Mouse (Mus musculus): Measurements from ENCODE around the gene Btbd2. TPM values are rescaled to one million over a fixed set of nuclear protein-coding genes. Genes with fewer than 3 reads are reported as not detected.
A peak's percentile ranks its signal among the peaks of the same experiment; 100 is the strongest.

Gene Btbd2
- 85.9 and 90.4 TPM in 2 replicates for polyA plus RNA-seq (2015; fragmentation: Nextera tagmentation; extraction: Ambion mirVana)

DNA sequence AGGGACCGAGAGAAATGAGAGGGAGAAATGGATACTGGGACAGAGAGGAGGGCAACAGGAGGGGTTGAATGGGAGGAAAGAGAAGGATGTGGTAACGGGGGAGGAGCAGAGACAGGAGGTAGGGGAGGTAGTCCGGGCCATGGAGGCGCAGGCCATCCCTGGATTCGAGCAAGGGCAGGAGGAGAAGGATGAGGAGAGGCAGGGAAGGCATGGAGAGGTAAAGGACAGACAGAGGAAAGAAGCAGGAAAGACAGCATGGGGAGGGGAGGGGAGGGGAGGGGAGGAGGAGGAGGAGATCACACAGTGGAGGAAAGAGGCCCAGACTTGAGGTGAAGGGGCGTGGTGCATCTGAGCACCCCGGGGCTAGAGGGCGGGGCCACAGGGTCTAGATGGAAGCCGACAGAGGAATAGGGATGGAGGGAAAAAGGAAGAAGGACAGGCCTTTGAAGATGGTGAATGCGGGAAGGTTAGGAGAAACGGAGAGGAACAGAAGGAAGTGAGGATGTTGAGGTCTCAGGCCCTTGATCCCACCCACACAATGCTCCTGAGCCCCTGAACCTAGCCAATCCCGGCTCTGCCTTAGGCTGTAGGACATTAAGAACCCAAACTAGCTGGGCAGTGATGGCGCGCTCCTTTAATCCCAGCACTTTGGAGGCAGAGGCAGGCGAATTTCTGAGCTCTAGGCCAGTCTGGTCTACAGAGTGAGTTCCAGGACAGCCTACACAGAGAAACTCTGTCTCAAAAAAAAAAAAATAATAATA is at the start of gene Btbd2:
Gene Btbd2 (minus strand): TSS at position 209 of the 761 bp plus-strand sequence.
- Histone ChIP-seq H3K9me3 (no peaks in the 10 kb centered on the region), H3K27me3 (replicated peaks) (no peaks in the 10 kb centered on the region), H3K4me2 (peak within 1 kb of the TSS; percentile 77), H3K36me3 (replicated peaks) (no peaks in the 10 kb centered on the region), H3K4me1 (peaks cover 36% of the 10 kb centered on the region), H3K27ac (peak within 1 kb of the TSS; percentile 92), H3K4me3 (peak within 1 kb of the TSS; percentile 87), H3K9ac (peak within 1 kb of the TSS; percentile 94)
- 23% methylated on average over 15 of the region's 15 CpGs for WGBS
- ATAC-seq (replicated peaks) = peak; percentile 62; the same call in 1 of the 2 replicates

DNA sequence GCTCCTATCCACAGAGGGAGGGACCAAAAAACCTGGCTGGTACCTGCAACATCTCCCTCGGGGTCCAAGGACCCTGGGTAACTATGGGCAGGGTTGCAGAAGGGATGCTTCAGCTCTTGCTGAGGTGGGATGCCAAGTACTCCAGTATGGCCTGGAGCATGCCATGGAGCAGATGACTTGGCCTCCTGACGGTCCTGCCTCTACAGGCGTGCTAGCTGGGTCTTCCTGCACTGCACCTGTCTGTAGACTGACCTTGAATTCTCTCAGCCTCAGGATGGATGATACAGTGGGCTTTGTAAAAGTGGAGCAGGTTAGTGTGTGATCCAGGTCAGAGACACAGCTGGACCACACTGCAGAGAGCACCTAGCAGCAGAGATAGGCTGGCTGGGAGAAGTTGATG is 48.6 kb upstream of the Btbd2 start:
- Histone ChIP-seq H3K9me3 (no peaks in the 10 kb centered on the region), H3K4me1 (peaks cover 26% of the 10 kb centered on the region), H3K27ac (no peak overlapping the region), H3K9ac (no peak overlapping the region), H3K4me3 (no peak overlapping the region), H3K36me3 (replicated peaks) (peaks cover 35% of the 10 kb centered on the region), H3K27me3 (replicated peaks) (no peaks in the 10 kb centered on the region), H3K4me2 (no peak overlapping the region)
- no peak for ATAC-seq (replicated peaks)
- 76% methylated on average over 3 of the region's 3 CpGs for WGBS

DNA sequence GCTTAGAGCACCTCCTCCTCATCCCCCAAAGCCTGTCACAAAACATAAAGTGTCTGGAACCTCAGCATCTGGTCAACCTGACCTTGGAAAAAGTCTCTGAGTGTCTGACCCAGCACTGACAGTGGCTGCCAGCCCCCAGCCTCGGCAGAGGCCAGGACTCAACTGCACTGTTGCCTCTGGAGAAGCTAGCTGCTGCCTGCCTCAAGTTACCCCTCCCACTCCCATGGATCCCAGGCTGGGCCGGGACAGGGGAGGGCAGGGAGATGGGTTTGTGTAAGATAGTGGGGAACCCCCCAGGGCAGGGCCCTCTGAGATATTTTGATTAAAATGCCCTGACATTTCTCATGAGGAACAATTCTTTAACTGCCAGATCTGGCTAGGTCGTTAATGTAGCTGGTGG is 48.2 kb upstream of the Btbd2 start:
- WGBS = 77% methylated on average over 3 of the region's 3 CpGs
- H3K4me1 ChIP-seq = peaks cover 30% of the 10 kb centered on the region
- no peaks in the 10 kb centered on the region for H3K9me3 ChIP-seq
- peaks cover 31% of the 10 kb centered on the region for H3K36me3 ChIP-seq (replicated peaks)
- H3K27ac ChIP-seq = no peak overlapping the region
- H3K4me2 ChIP-seq = no peak overlapping the region
- H3K9ac ChIP-seq = no peak overlapping the region
- ATAC-seq (replicated peaks) = no peak
- no peaks in the 10 kb centered on the region for H3K27me3 ChIP-seq (replicated peaks)
- H3K4me3 ChIP-seq = no peak overlapping the region

DNA sequence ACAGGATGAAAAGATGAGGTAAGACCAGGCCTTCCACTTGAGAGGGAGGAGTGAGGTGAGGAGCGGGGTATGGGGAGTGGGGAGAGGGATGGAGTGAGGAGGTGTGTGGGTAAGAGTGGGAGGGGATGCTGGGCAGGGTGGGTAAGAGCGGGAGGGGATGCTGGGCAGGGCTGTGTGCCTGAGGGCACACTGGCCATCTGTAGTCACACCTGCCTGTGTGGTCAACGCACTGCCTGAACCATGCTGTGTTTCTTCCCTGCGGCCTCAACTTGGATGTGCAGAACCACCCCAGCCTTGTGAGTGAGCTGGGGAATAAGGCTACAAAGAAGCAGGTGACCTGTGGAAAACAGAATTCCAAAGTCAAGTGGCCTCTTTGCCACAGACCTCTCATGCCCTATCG is 47.5 kb upstream of the Btbd2 start:
- Histone ChIP-seq H3K36me3 (replicated peaks) (peaks cover 25% of the 10 kb centered on the region), H3K4me2 (no peak overlapping the region), H3K9me3 (no peaks in the 10 kb centered on the region), H3K27ac (no peak overlapping the region), H3K9ac (no peak overlapping the region), H3K4me1 (peaks cover 34% of the 10 kb centered on the region), H3K4me3 (no peak overlapping the region), H3K27me3 (replicated peaks) (no peaks in the 10 kb centered on the region)
- no peak for ATAC-seq (replicated peaks)
- 81% methylated on average over 5 of the region's 5 CpGs for WGBS

DNA sequence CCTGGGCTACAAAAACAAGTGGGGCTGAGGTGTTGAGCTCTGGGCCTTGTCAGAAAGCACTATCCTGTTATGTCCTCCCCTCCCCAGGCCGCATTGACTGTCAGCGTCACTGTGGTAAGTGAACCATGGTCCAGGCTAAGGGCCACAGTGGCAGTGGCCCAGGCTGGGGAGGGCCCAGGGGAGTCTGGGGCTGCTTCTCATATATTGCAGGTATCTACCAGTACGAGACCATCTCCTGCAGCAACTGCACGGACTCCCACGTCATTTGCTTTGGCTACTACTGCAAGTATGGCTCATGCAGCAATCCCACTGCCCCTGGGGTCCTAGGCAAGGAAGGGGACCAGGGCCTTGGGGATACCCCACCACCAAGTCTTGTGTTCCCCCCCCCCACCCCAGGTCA is 46.8 kb upstream of the Btbd2 start:
- 93% methylated on average over 5 of the region's 5 CpGs for WGBS
- peaks cover 17% of the 10 kb centered on the region for H3K36me3 ChIP-seq (replicated peaks)

DNA sequence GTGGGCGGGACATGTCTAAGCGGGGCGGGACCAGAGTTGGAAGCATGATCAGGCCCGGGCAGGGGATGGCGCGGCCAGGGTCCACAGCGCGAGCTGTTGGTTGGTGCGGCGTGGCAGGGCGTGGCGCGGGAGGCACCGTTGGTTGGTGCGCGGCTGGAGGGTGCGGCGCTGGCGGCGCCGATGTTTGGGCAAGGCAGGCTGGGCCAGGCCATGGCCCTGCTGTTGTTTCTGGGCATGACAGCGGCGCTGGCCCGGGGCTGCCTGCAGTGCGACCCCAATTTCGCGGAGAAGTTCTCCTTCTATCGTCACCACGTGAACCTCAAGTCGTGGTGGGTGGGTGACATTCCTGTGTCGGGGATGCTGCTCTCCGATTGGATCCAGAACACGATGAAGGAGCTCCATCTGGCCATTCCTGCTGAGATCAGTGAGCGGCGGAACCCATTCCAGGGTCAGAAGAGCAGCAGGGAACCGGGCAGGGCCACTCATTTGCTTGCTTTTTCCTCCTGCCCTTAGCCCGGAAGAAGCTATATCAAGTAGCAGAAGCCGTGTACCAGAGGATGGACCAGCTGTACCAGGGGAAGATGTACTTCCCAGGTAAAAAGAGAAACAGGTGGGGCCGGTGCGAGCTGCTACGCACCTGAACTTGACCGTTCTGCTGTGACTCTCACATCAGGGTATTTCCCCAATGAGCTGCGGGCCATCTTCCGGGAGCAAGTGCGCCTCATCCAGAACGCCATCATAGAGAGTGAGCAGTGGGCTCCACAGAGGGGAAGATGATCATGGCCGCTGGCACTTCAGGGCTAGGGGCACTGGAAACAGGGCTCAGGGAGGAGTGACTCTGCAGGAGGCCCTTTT is 45.9 kb upstream of the Btbd2 start:
- Histone ChIP-seq H3K27ac (peak overlapping the region; percentile 89), H3K4me1 (peaks cover 40% of the 10 kb centered on the region), H3K9ac (peak overlapping the region; percentile 42), H3K36me3 (replicated peaks) (peaks cover 9% of the 10 kb centered on the region), H3K27me3 (replicated peaks) (no peaks in the 10 kb centered on the region), H3K4me2 (peak overlapping the region; percentile 66), H3K4me3 (peak overlapping the region; percentile 79), H3K9me3 (no peaks in the 10 kb centered on the region)
- 3% methylated on average over 47 of the region's 47 CpGs for WGBS
- ATAC-seq (replicated peaks) = peak; percentile 88

More for the DNA sequence above, 46.8 kb upstream of the Btbd2 start:
- no peak for ATAC-seq (replicated peaks)
- Histone ChIP-seq H3K27ac (peak overlapping the region; percentile 89), H3K4me3 (peak overlapping the region; percentile 79), H3K27me3 (replicated peaks) (no peaks in the 10 kb centered on the region), H3K4me2 (peak overlapping the region; percentile 66), H3K4me1 (peaks cover 34% of the 10 kb centered on the region), H3K9me3 (no peaks in the 10 kb centered on the region), H3K9ac (no peak overlapping the region)

DNA sequence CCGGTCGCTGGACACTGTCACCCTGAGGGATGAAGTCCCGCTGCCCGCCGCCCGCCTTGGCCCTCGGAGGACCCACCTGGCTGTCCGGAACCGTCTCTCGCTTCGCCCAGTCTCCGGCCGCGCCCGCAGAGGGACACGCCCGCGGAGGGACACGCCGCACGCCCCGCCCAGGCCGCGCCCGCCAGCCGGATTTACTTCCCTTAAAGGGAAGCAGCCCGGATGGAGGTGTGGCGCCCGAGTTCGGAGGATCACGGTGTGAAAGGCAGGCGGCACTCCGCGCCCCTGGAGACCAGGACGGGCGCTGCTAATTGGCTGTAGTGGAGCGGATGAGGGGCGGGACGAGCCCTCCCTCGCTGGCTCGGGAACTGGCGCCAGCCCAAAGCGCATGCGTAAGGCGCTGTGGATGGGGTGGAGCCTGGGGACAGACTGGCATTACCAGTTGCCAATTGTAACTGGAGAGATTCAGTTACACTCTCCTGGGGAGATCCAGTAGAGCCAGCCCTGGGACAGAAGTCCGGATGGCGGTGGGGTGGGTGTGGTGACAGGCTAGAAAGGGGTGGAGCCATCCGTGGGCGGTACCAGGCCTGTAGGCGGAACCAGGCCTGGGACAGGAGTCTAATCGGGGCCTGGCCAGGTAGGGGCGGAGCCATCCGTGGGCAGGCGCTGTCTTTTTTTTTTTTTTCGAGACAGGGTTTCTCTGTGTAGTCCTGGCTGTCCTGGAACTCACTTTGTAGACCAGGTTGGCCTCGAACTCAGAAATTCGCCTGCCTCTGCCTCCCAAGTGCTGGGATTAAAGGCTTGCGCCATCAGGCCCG is 45.1 kb upstream of the Btbd2 start, which contains the start of the genes Mob3a and Izumo4:
Gene Mob3a (minus strand): TSS at position 257 of the 815 bp plus-strand sequence.
Gene Izumo4 (plus strand): TSS at position 464 of the 815 bp plus-strand sequence.
- Histone ChIP-seq H3K9me3 (no peaks in the 10 kb centered on the region), H3K27me3 (replicated peaks) (no peaks in the 10 kb centered on the region), H3K36me3 (replicated peaks) (peaks cover 7% of the 10 kb centered on the region; the same call in 1 of the 2 replicates), H3K27ac (peak within 1 kb of the TSS; percentile 89), H3K4me3 (peak within 1 kb of the TSS; percentile 79), H3K4me2 (peak within 1 kb of the TSS; percentile 66), H3K9ac (peak within 1 kb of the TSS; percentile 69), H3K4me1 (peaks cover 41% of the 10 kb centered on the region)
- under 1% methylated on average over 59 of the region's 59 CpGs for WGBS
- ATAC-seq (replicated peaks) = peak; percentile 96

DNA sequence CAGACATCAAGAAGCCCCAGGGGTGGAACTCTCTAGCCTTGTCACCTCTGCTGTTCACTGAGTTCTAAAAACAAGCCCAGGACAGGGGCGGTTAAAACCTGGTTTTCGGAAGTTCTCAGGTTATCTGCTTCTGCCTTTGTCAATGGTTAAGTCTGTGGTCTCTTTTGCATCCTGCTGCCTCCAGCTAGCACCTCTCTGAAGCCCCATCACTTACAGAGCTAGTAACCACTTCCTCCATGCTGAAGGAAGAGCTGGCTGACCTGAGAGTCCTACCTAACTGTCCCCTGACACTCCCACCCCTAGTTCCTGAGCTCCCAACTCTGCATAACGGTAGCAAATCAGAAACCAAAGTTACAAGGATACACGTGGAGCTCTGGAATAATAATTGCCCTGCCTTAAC is 43.9 kb upstream of the Btbd2 start:
- peaks cover 41% of the 10 kb centered on the region for H3K4me1 ChIP-seq
- H3K9ac ChIP-seq = peak overlapping the region; percentile 69; the same call in 1 of the 2 replicates
- no peaks in the 10 kb centered on the region for H3K27me3 ChIP-seq (replicated peaks)
- ATAC-seq (replicated peaks) = no peak
- H3K4me3 ChIP-seq = peak overlapping the region; percentile 79
- H3K36me3 ChIP-seq (replicated peaks) = no peaks in the 10 kb centered on the region
- WGBS = 47% methylated on average over 4 of the region's 4 CpGs
- peak overlapping the region; percentile 66 for H3K4me2 ChIP-seq
- peak overlapping the region; percentile 89; the same call in 1 of the 2 replicates for H3K27ac ChIP-seq
- no peaks in the 10 kb centered on the region for H3K9me3 ChIP-seq

DNA sequence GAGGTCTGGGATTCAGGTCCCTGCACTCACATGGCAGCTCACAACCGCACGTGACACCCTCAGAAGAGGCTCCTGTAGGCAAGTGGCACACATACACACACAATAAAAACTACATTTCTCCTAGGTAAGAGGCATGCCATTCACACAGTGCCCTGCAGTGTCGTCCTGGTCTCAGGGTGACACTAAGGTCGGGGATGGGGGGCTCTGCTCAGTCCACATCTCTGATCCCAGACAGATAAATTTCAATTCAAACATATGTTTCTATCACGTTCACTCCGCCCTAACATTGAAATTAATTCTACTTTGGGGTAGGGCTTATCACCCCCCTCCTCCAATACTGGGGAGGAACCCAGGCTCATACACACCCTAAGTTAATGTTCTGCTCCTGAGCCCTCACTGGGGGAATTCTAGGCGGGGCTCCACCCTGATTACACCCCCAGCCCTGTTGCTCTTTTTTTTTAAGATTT is 43.2 kb upstream of the Btbd2 start:
- Histone ChIP-seq H3K27ac (no peak overlapping the region), H3K9ac (no peak overlapping the region), H3K27me3 (replicated peaks) (no peaks in the 10 kb centered on the region), H3K4me1 (peaks cover 41% of the 10 kb centered on the region), H3K9me3 (no peaks in the 10 kb centered on the region), H3K4me2 (peak overlapping the region; percentile 66; the same call in 1 of the 2 replicates), H3K36me3 (replicated peaks) (no peaks in the 10 kb centered on the region), H3K4me3 (no peak overlapping the region; the same call in 1 of the 2 replicates)
- WGBS = 88% methylated on average over 7 of the region's 7 CpGs
- no peak for ATAC-seq (replicated peaks)

DNA sequence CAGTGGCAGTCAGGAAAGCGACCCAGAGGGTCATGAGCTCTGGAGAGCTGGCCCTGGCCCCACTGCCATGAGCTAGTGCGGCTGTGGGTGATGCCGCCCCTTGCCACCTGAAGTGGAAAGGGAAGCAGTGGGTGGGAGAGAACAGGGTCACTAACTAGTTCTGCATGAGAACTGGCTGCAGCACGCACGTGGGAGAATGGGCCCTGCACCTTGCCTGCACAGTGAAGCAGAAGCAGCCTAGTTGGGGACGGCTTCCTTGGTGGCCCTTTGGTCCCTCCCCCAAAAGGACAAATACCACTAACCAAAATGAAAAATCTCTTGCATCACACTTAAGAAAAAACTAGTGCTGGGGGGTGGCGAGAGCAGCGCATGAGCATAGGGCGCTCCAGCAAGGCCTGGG is 41.7 kb upstream of the Btbd2 start:
- Histone ChIP-seq H3K4me1 (peaks cover 35% of the 10 kb centered on the region), H3K9me3 (no peaks in the 10 kb centered on the region), H3K9ac (no peak overlapping the region; the same call in 1 of the 2 replicates), H3K27ac (no peak overlapping the region), H3K27me3 (replicated peaks) (no peaks in the 10 kb centered on the region), H3K36me3 (replicated peaks) (0 out of 2 replicates have a peak, but pooled peaks cover 3% of the 10 kb centered on the region), H3K4me2 (no peak overlapping the region), H3K4me3 (no peak overlapping the region)
- 95% methylated on average over 9 of the region's 9 CpGs for WGBS
- ATAC-seq (replicated peaks) = no peak

DNA sequence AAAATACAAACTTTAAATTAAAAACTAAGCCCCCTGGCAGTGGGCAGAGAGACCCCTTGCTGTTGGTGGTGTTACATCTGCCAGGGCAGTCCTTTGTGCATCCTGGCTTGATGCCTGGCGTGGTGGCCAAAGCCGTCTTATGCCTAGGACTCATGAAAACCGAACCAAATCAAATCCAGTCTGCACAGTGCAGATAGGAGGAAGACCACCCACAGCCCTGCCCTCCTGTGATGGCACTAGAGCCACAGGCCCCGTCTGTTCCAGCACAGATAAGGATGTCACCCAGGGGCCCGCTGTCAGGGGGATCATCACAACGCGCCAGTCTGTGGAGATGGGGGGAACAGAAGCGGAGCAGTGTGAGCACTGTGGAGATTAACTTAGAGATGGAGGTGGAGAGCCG is 40.9 kb upstream of the Btbd2 start:
- Histone ChIP-seq H3K27me3 (replicated peaks) (no peaks in the 10 kb centered on the region), H3K4me2 (no peak overlapping the region), H3K27ac (no peak overlapping the region), H3K4me1 (peaks cover 27% of the 10 kb centered on the region), H3K36me3 (replicated peaks) (0 out of 2 replicates have a peak, but pooled peaks cover 3% of the 10 kb centered on the region), H3K9me3 (no peaks in the 10 kb centered on the region), H3K9ac (no peak overlapping the region), H3K4me3 (no peak overlapping the region)
- no peak for ATAC-seq (replicated peaks)
- WGBS = 71% methylated on average over 9 of the region's 9 CpGs

All from midbrain, embryonic 15.5 days (tissue).